Mouse (Mus musculus) liver (tissue): ENCODE measurements at regions not wholly inside any gene's neighbourhood (a gene's known extent, or its start where the extent isn't known, plus 50 kb on each side); places are given as distances from the start of the nearest gene placed in this dataset.
A peak's percentile ranks its signal among the peaks of the same experiment; 100 is the strongest.

ENCODE experiments used
- DNase-seq: peaks from one replicate; pipeline ENCODE4 v3.0.0-alpha.2; 2020; ENCODE audit warnings: mixed read lengths

GRCm38 (mm10) chrX:150709416-150709815, 52.0 kb upstream of the Tro start:
- peak; percentile 5 for DNase-seq
